Mouse (Mus musculus) frontal cortex, postnatal 10 days (tissue): Measurements from ENCODE around the gene Slc16a12.
A peak's percentile ranks its signal among the peaks of the same experiment; 100 is the strongest.
"Not testable (repeated sequence)": the region's sequence is repeated elsewhere in the genome, so short reads cannot be mapped to it uniquely, and the experiment has no call there.

ENCODE experiments used
- DNase-seq, 2 experiments: peaks; one replicate each; pipeline ENCODE4 v3.0.0; 2022; ENCODE audit warnings: low spot score in 2 of 2, mixed read lengths in 1 of 2

The Slc16a12 gene

GRCm38 (mm10) chr19:34746688-34747504, at the start of gene Slc16a12:
Gene Slc16a12, minus strand, starts transcription at chr19:34747289.
- DNase-seq: peak in 1 of 2 experiments; percentile 17

GRCm38 (mm10) chr19:34796396-34796795, 49.3 kb upstream of the Slc16a12 start:
- no peak for DNase-seq

GRCm38 (mm10) chr19:34782491-34782890, 35.4 kb upstream of the Slc16a12 start:
- no peak for DNase-seq

GRCm38 (mm10) chr19:34778993-34779392, 31.9 kb upstream of the Slc16a12 start:
- DNase-seq: no peak

GRCm38 (mm10) chr19:34778098-34778497, 31.0 kb upstream of the Slc16a12 start:
- no peak for DNase-seq

- DNase-seq: peak in 1 of 2 experiments; percentile 39
Measured at GRCm38 (mm10) chr19:34772775-34773174, 25.7 kb upstream of the Slc16a12 start.

- no peak for DNase-seq
Measured at GRCm38 (mm10) chr19:34770764-34771163, 23.7 kb upstream of the Slc16a12 start.

- no peak for DNase-seq
Measured at GRCm38 (mm10) chr19:34758754-34759153, 11.7 kb upstream of the Slc16a12 start.

- DNase-seq: no peak
Measured at GRCm38 (mm10) chr19:34756561-34757240, 9.6 kb upstream of the Slc16a12 start.

- DNase-seq: no peak
Measured at GRCm38 (mm10) chr19:34755680-34756079, 8.6 kb upstream of the Slc16a12 start.

- no peak for DNase-seq
Measured at GRCm38 (mm10) chr19:34753243-34753642, 6.2 kb upstream of the Slc16a12 start.

- no peak for DNase-seq
Measured at GRCm38 (mm10) chr19:34752391-34753092, 5.5 kb upstream of the Slc16a12 start.

GRCm38 (mm10) chr19:34751150-34751549, 4.1 kb upstream of the Slc16a12 start:
- peak; percentile 8 to 13 for DNase-seq

GRCm38 (mm10) chr19:34748992-34749391, 1.9 kb upstream of the Slc16a12 start:
- no peak for DNase-seq

GRCm38 (mm10) chr19:34747969-34748368, 880 bp upstream of the Slc16a12 start:
- DNase-seq: not testable (repeated sequence)

- DNase-seq: no peak
Measured at GRCm38 (mm10) chr19:34746201-34746600, 888 bp downstream of the Slc16a12 start.

- no peak for DNase-seq
Measured at GRCm38 (mm10) chr19:34745012-34745411, 2.1 kb downstream of the Slc16a12 start.

GRCm38 (mm10) chr19:34737916-34738315, 9.2 kb downstream of the Slc16a12 start:
- no peak for DNase-seq

- no peak for DNase-seq
Measured at GRCm38 (mm10) chr19:34735900-34736299, 11.2 kb downstream of the Slc16a12 start.

- DNase-seq: no peak
Measured at GRCm38 (mm10) chr19:34733020-34733419, 14.1 kb downstream of the Slc16a12 start.

- DNase-seq: no peak
Measured at GRCm38 (mm10) chr19:34731356-34731755, 15.7 kb downstream of the Slc16a12 start.

GRCm38 (mm10) chr19:34730584-34730983, 16.5 kb downstream of the Slc16a12 start:
- DNase-seq: no peak
